Mouse (Mus musculus) CH12.LX (cell line): Measurements from ENCODE around the gene Sgpp2. TPM values are rescaled to one million over a fixed set of nuclear protein-coding genes. Genes with fewer than 3 reads are reported as not detected.

Experiments
- DNase-seq: peaks from one replicate; pipeline ENCODE4 v3.0.0-alpha.2; 2013; ENCODE audit errors: extremely low read depth
- H3K27ac ChIP-seq: 2 replicates; pipeline ENCODE4 v1.5.1; 2012; ENCODE audit warnings: low read depth, mild to moderate bottlenecking, control low read depth, moderate library complexity; ENCODE audit not compliant: insufficient read depth
- H3K27me3 ChIP-seq: replicated peaks from 2 replicates; pipeline ENCODE3; 2012; ENCODE audit warnings: inconsistent platforms
- H3K36me3 ChIP-seq, 2 experiments: replicated peaks in 1 of 2; 2 replicates each; pipeline versions ENCODE3 to v1.6.1; 2012; ENCODE audit warnings: inconsistent platforms in 1 of 2, low read length in 1 of 2, mild to moderate bottlenecking in 1 of 2, mixed read lengths in 1 of 2, moderate library complexity in 1 of 2; ENCODE audit not compliant: control insufficient read depth in 1 of 2, insufficient read depth in 1 of 2
- H3K4me1 ChIP-seq, 2 experiments: 2 replicates each; pipeline ENCODE4 v1.6.1; 2012; ENCODE audit warnings: inconsistent platforms in 1 of 2, moderate library complexity in 1 of 2; ENCODE audit not compliant: insufficient read depth in 2 of 2, control insufficient read depth in 1 of 2
- H3K4me2 ChIP-seq: 2 replicates; pipeline ENCODE4 v1.6.1; 2012; ENCODE audit warnings: low read depth, mild to moderate bottlenecking, control low read depth; ENCODE audit not compliant: poor library complexity, insufficient read depth, severe bottlenecking
- H3K4me3 ChIP-seq, 3 experiments: fragments of 150-350 bp in 1 of 3; sonication (generic) in 1 of 3; replicated peaks in 1 of 3; 2 replicates each; pipeline versions ENCODE3 to v1.5.1; 2011 to 2012; ENCODE audit warnings: low read depth in 2 of 3, low read length in 2 of 3, mild to moderate bottlenecking in 2 of 3, moderate library complexity in 2 of 3, control low read depth in 1 of 3, improper control_type of control experiment in 1 of 3, inconsistent platforms in 1 of 3, mixed read lengths in 1 of 3; ENCODE audit not compliant: poor library complexity in 1 of 3
- H3K79me2 ChIP-seq: replicated peaks from 2 replicates; pipeline ENCODE4 v1.6.1; 2012; ENCODE audit warnings: mild to moderate bottlenecking, moderate library complexity; ENCODE audit not compliant: control insufficient read depth, poor library complexity, insufficient read depth, severe bottlenecking; ENCODE audit errors: extremely low read depth
- H3K9ac ChIP-seq: 2 replicates; pipeline ENCODE4 v1.6.1; 2012; ENCODE audit warnings: low read depth, mild to moderate bottlenecking, control low read depth, moderate library complexity; ENCODE audit not compliant: insufficient read depth
- H3K9me3 ChIP-seq: replicated peaks from 2 replicates; pipeline ENCODE3; 2012; ENCODE audit warnings: low read length, inconsistent platforms, mixed read lengths
- BHLHE40 ChIP-seq: IDR thresholded peaks from 2 replicates; pipeline ENCODE4 v1.6.1; 2011; ENCODE audit warnings: mild to moderate bottlenecking, low read depth, low read length, improper control_type of control experiment
- CHD1 ChIP-seq: IDR thresholded peaks from 2 replicates; pipeline ENCODE4 v1.6.1; 2012; ENCODE audit warnings: low read depth, low read length, improper control_type of control experiment, inconsistent platforms
- CTCF ChIP-seq, 2 experiments: IDR thresholded peaks in 1 of 2; conservative IDR thresholded peaks in 1 of 2; 2 replicates each; pipeline ENCODE4 v1.5.1; 2011 to 2012; ENCODE audit warnings: low read depth in 2 of 2, low read length in 2 of 2, improper control_type of control experiment in 1 of 2, inconsistent platforms in 1 of 2, mild to moderate bottlenecking in 1 of 2, moderate library complexity in 1 of 2
- E2F4 ChIP-seq: IDR thresholded peaks from 2 replicates; pipeline ENCODE4 v1.6.1; 2011; ENCODE audit warnings: low read depth, low read length, improper control_type of control experiment; ENCODE audit not compliant: insufficient replicate concordance
- ELF1 ChIP-seq: IDR thresholded peaks from 2 replicates; pipeline ENCODE4 v1.6.1; 2014; ENCODE audit warnings: low read depth, mild to moderate bottlenecking, inconsistent platforms, low read length, improper control_type of control experiment
- ETS1 ChIP-seq: conservative IDR thresholded peaks from 2 replicates; pipeline ENCODE4 v1.6.1; 2012; ENCODE audit warnings: low read depth, mild to moderate bottlenecking, inconsistent platforms, low read length, improper control_type of control experiment, moderate library complexity
- GABPA ChIP-seq: IDR thresholded peaks from 2 replicates; pipeline ENCODE4 v1.6.1; 2012; ENCODE audit warnings: low read depth, low read length, improper control_type of control experiment, inconsistent platforms; ENCODE audit not compliant: insufficient replicate concordance
- HCFC1 ChIP-seq: IDR thresholded peaks from 2 replicates; pipeline ENCODE4 v1.6.1; 2012; ENCODE audit warnings: low read depth, mild to moderate bottlenecking, inconsistent platforms, low read length, improper control_type of control experiment
- KAT2A ChIP-seq: IDR thresholded peaks from 2 replicates; pipeline ENCODE4 v1.6.1; 2012; ENCODE audit warnings: low read length, improper control_type of control experiment, inconsistent platforms; ENCODE audit not compliant: insufficient replicate concordance
- MAFK ChIP-seq: IDR thresholded peaks from 2 replicates; pipeline ENCODE4 v1.6.1; 2011; ENCODE audit warnings: low read length, improper control_type of control experiment; ENCODE audit not compliant: insufficient replicate concordance
- MXI1 ChIP-seq: IDR thresholded peaks from 2 replicates; pipeline ENCODE4 v1.6.1; 2011; ENCODE audit warnings: mild to moderate bottlenecking, low read depth, low read length, improper control_type of control experiment
- PAX5 ChIP-seq: IDR thresholded peaks from 2 replicates; pipeline ENCODE4 v1.6.1; 2012; ENCODE audit warnings: low read length, inconsistent platforms, mixed read lengths
- POLR2A ChIP-seq: IDR thresholded peaks from 2 replicates; pipeline ENCODE4 v1.6.1; 2011; ENCODE audit warnings: low read depth, mild to moderate bottlenecking, improper control_type of control experiment, low read length
- SIN3A ChIP-seq: IDR thresholded peaks from 2 replicates; pipeline ENCODE4 v1.6.1; 2012; ENCODE audit warnings: low read length, improper control_type of control experiment, inconsistent platforms
- SMC3 ChIP-seq: IDR thresholded peaks from 2 replicates; pipeline ENCODE4 v1.6.1; 2011; ENCODE audit warnings: low read depth, low read length, improper control_type of control experiment
- TBP ChIP-seq: conservative IDR thresholded peaks from 2 replicates; pipeline ENCODE4 v1.6.1; 2011; ENCODE audit warnings: low read depth, low read length, improper control_type of control experiment
- USF2 ChIP-seq: conservative IDR thresholded peaks from 2 replicates; pipeline ENCODE4 v1.6.1; 2011; ENCODE audit warnings: low read depth, low read length, improper control_type of control experiment
- ZC3H11A ChIP-seq: IDR thresholded peaks from 2 replicates; pipeline ENCODE4 v1.6.1; 2012; ENCODE audit warnings: low read depth, mild to moderate bottlenecking, inconsistent platforms, low read length, improper control_type of control experiment
- ZMIZ1 ChIP-seq: IDR thresholded peaks from 2 replicates; pipeline ENCODE4 v1.6.1; 2012; ENCODE audit warnings: low read depth, mild to moderate bottlenecking, inconsistent platforms, low read length, improper control_type of control experiment
- dilution Hi-C: fragments of 300-500 bp; cut with MboI; formaldehyde crosslinking; loops from 2 replicates; pipeline ENCODE4 v1.14.3; 2020; ENCODE audit warnings: low sequenced_read_pairs; ENCODE audit not compliant: extremely low pct_unique_long_range_greater_than_20kb, extremely low pct_ligation_motif_present
- in situ Hi-C: fragments of 300-500 bp; cut with MboI; formaldehyde crosslinking; loops from 3 replicates; pipeline ENCODE4 v1.14.3; 2019; ENCODE audit warnings: low sequenced_read_pairs, low pct_ligation_motif_present, low pct_unique_long_range_greater_than_20kb, mixed read lengths
- polyA plus RNA-seq: library from polyadenylated mRNA; unstranded; fragments of >175 nt; gene quantifications from 2 replicates; pipeline ENCODE4 v1.2.1, GENCODE M21; 2012; ENCODE audit warnings: low read depth; ENCODE audit not compliant: insufficient read length
- total RNA-seq, 2 experiments: library from RNA; depleted of rRNA; stranded (reverse); fragments of 300-350 nt in 1 of 2; fragments of >200 nt in 1 of 2; gene quantifications; 2 replicates each; pipeline ENCODE4 v1.2.3; 2012 to 2014

The Sgpp2 gene
- total and polyA plus RNA-seq, 3 experiments = 0.16 to 0.87 (median 0.59) TPM

- Histone ChIP-seq H3K36me3 (no peaks in the 10 kb centered on the region), H3K27ac (no peak overlapping the region), H3K4me3 (no peak overlapping the region), H3K4me2 (no peak overlapping the region), H3K79me2 (no peaks in the 10 kb centered on the region), H3K27me3 (no peaks in the 10 kb centered on the region), H3K9ac (no peak overlapping the region)
- dilution Hi-C loops = no loop called here
- in situ Hi-C loops = no loop called here
- TF ChIP-seq SIN3A = no peak
- TF ChIP-seq, all 38 proteins: peak for 0
- Histone ChIP-seq H3K9me3 (no peaks in the 10 kb centered on the region), H3K4me1 (peaks cover 0 to 19% of the 10 kb centered on the region in 2 experiments; a peak in 2 of 4 replicates)
- DNase-seq = no peak
Measured at GRCm38 (mm10) chr1:78299670-78300225, 10.4 kb upstream of the Sgpp2 start.

GRCm38 (mm10) chr1:78308688-78309087, 1.5 kb upstream of the Sgpp2 start:
- H3K27me3 ChIP-seq = no peaks in the 10 kb centered on the region
- H3K4me1 ChIP-seq = peaks cover 2 to 9% of the 10 kb centered on the region in 2 experiments; a peak in 1 of 4 replicates
- dilution Hi-C loops (no loop called here), in situ Hi-C loops (no loop called here)
- TF ChIP-seq BHLHE40 (no peak), E2F4 (no peak), POLR2A (no peak), MAFK (peak; percentile 66; the same call in 1 of the 2 replicates), HCFC1 (no peak), MXI1 (no peak), SMC3 (no peak), TBP (no peak)
- H3K9ac ChIP-seq = no peak overlapping the region
- no peaks in the 10 kb centered on the region for H3K36me3 ChIP-seq
- no peaks in the 10 kb centered on the region for H3K79me2 ChIP-seq
- no peak for DNase-seq
- peaks cover 7% of the 10 kb centered on the region for H3K9me3 ChIP-seq
- no peak overlapping the region for H3K4me3 ChIP-seq
- no peak overlapping the region for H3K4me2 ChIP-seq
- H3K27ac ChIP-seq = no peak overlapping the region

GRCm38 (mm10) chr1:78309280-78309679, 865 bp upstream of the Sgpp2 start:
- in situ Hi-C loops = no loop called here
- dilution Hi-C loops = no loop called here
- Histone ChIP-seq H3K27ac (no peak overlapping the region), H3K9me3 (peaks cover 7% of the 10 kb centered on the region), H3K4me2 (no peak overlapping the region), H3K9ac (no peak overlapping the region), H3K4me3 (no peak overlapping the region), H3K79me2 (no peaks in the 10 kb centered on the region), H3K36me3 (no peaks in the 10 kb centered on the region), H3K27me3 (no peaks in the 10 kb centered on the region)
- no peak for DNase-seq
- TF ChIP-seq CTCF (conservative IDR thresholded peaks at IDR 0.05 in 1 of 2, IDR thresholded peaks at IDR 0.05 in 1 of 2; ENCODE audit: low read depth in 2 of 2, low read length in 2 of 2) (no peak), ETS1 (no peak), KAT2A (no peak), GABPA (no peak), CHD1 (no peak), ELF1 (no peak), HCFC1 (no peak), SMC3 (no peak), MAFK (no peak), ZMIZ1 (no peak), PAX5 (no peak), USF2 (no peak), ZC3H11A (no peak)
- TF ChIP-seq, all 38 proteins: peak for 0
- peaks cover 2 to 9% of the 10 kb centered on the region in 2 experiments; a peak in 1 of 4 replicates for H3K4me1 ChIP-seq
